ENCODE assay signal across 8 mouse cellular contexts in genomic region chr1:128103520-128104088, GRCm38 (mm10). TPM values are rescaled to one million over a fixed set of nuclear protein-coding genes. Genes with fewer than 3 reads are reported as not detected.
DNase-seq lines count a peak whose midpoint lies in the region; ATAC-seq and TF ChIP-seq lines count a peak whose summit lies in the region.

No protein-coding gene starts in this region.

- H3K36me3 ChIP-seq in kidney, embryonic 14.5 days (ENCODE audit: control insufficient read depth, insufficient read depth, low read length), result no peaks in the 10 kb centered on the region
- no peaks in the 10 kb centered on the region for H3K36me3 ChIP-seq in forebrain, embryonic 11.5 days (ENCODE audit: control insufficient read depth, insufficient read depth, low read length)
- H3K36me3 ChIP-seq in liver, embryonic 12.5 days, result no peaks in the 10 kb centered on the region
- no peaks in the 10 kb centered on the region for H3K36me3 ChIP-seq in stomach, postnatal 0 days (ENCODE audit: control insufficient read depth, insufficient read depth, low read length)

- H3K27me3 ChIP-seq in kidney, embryonic 14.5 days (ENCODE audit: control insufficient read depth, insufficient read depth, low read length), result no peaks in the 10 kb centered on the region
- H3K27me3 ChIP-seq in Patski, result no peaks in the 10 kb centered on the region
- H3K27me3 ChIP-seq in forebrain, embryonic 11.5 days (ENCODE audit: control insufficient read depth, insufficient read depth, low read length), result no peaks in the 10 kb centered on the region
- H3K27me3 ChIP-seq in liver, embryonic 12.5 days (replicated peaks), result no peaks in the 10 kb centered on the region
- no peaks in the 10 kb centered on the region for H3K27me3 ChIP-seq in stomach, postnatal 0 days (ENCODE audit: control insufficient read depth, insufficient read depth, low read length)

- DNase-seq in kidney, postnatal 10 days, result no peak
- DNase-seq in Patski (ENCODE audit: low read depth, low spot score), result no peak
- no peak for DNase-seq in forebrain, embryonic 11.5 days (ENCODE audit: low spot score)
- no peak for DNase-seq in stomach, postnatal 0 days (ENCODE audit: low spot score)
- DNase-seq in cerebellum, postnatal 14 days, result no peak

- CTCF ChIA-PET in Patski (lab: Charles Lee), result no interaction called here

- peak overlapping the region; percentile 95 for H3K4me3 ChIP-seq in kidney, embryonic 14.5 days (ENCODE audit: low read length)
- peak overlapping the region; percentile 89 for H3K4me3 ChIP-seq in forebrain, embryonic 11.5 days (ENCODE audit: low read depth, low read length)
- H3K4me3 ChIP-seq in liver, embryonic 12.5 days, result peak overlapping the region; percentile 96
- peak overlapping the region; percentile 91 for H3K4me3 ChIP-seq in stomach, postnatal 0 days (ENCODE audit: low read depth, low read length)

- TF ChIP-seq CTCF in Patski (IDR thresholded peaks at IDR 0.05), result no peak
- TF ChIP-seq CTCF in stomach, postnatal 0 days (IDR thresholded peaks at IDR 0.05; ENCODE audit: low read depth), result peak; percentile 33; the same call in 1 of the 2 replicates

- POLR2A ChIA-PET in Patski (lab: Charles Lee), result interaction anchor here (0.5 kb wide), 1 partner anchor 27 kb away, joined by 3 read pairs; no protein-coding TSS in a partner anchor

- no peaks in the 10 kb centered on the region for H3K9me3 ChIP-seq in kidney, embryonic 14.5 days (ENCODE audit: control insufficient read depth, low read length)
- H3K9me3 ChIP-seq in forebrain, embryonic 11.5 days (ENCODE audit: control insufficient read depth, low read length), result no peaks in the 10 kb centered on the region
- no peaks in the 10 kb centered on the region for H3K9me3 ChIP-seq in liver, embryonic 12.5 days (replicated peaks)
- no peaks in the 10 kb centered on the region for H3K9me3 ChIP-seq in stomach, postnatal 0 days (ENCODE audit: control insufficient read depth, low read length)

- peak overlapping the region; percentile 71 for H3K4me2 ChIP-seq in kidney, embryonic 14.5 days (replicated peaks; ENCODE audit: low read depth, low read length)
- H3K4me2 ChIP-seq in forebrain, embryonic 11.5 days (ENCODE audit: low read depth, low read length, severe bottlenecking), result peak overlapping the region; percentile 75
- H3K4me2 ChIP-seq in liver, embryonic 12.5 days, result peak overlapping the region; percentile 76
- H3K4me2 ChIP-seq in stomach, postnatal 0 days (replicated peaks; ENCODE audit: low read depth), result peak overlapping the region; percentile 81

- no peak for TF ChIP-seq EP300 in stomach, postnatal 0 days (optimal IDR thresholded peaks at IDR 0.05)

- peak; percentile 67 for ATAC-seq in kidney, embryonic 14.5 days (ENCODE audit: low FRiP score, low TSS enrichment)
- peak; percentile 37 for ATAC-seq in Patski
- peak; percentile 73 for ATAC-seq in forebrain, embryonic 11.5 days (replicated peaks; ENCODE audit: low FRiP score)
- peak; percentile 58 for ATAC-seq in liver, embryonic 12.5 days
- ATAC-seq in stomach, postnatal 0 days (ENCODE audit: low FRiP score, low TSS enrichment), result peak; percentile 54
- no peak for ATAC-seq in inflammation-experienced regulatory T-cells, adult 6 months

- 0% methylated on average over 29 of the region's 47 CpGs for WGBS in kidney, embryonic 14.5 days
- under 1% methylated on average over 44 of the region's 47 CpGs for WGBS in forebrain, embryonic 11.5 days
- under 1% methylated on average over 43 of the region's 47 CpGs for WGBS in liver, embryonic 12.5 days (ENCODE audit: insufficient replicate concordance)
- under 1% methylated on average over 47 of the region's 47 CpGs for WGBS in stomach, postnatal 0 days

- peaks cover 3% of the 10 kb centered on the region; the same call in 1 of the 2 replicates for H3K4me1 ChIP-seq in kidney, embryonic 14.5 days (ENCODE audit: control insufficient read depth, insufficient read depth, low read length)
- no peaks in the 10 kb centered on the region; the same call in 1 of the 2 replicates for H3K4me1 ChIP-seq in forebrain, embryonic 11.5 days (replicated peaks; ENCODE audit: control insufficient read depth, insufficient read depth, low read length)
- H3K4me1 ChIP-seq in liver, embryonic 12.5 days, result peaks cover 54% of the 10 kb centered on the region
- H3K4me1 ChIP-seq in stomach, postnatal 0 days (replicated peaks; ENCODE audit: control insufficient read depth, insufficient read depth), result no peaks in the 10 kb centered on the region

- in situ Hi-C loops in Patski (cut with MboI; ENCODE audit: low pct_unique_long_range_greater_than_20kb), result no loop called here

- peak overlapping the region; percentile 88 for H3K9ac ChIP-seq in kidney, embryonic 14.5 days (ENCODE audit: low read depth, low read length)
- H3K9ac ChIP-seq in forebrain, embryonic 11.5 days (ENCODE audit: low read length), result peak overlapping the region; percentile 86
- peak overlapping the region; percentile 94 for H3K9ac ChIP-seq in liver, embryonic 12.5 days
- H3K9ac ChIP-seq in stomach, postnatal 0 days (ENCODE audit: low read length), result peak overlapping the region; percentile 82

- peak overlapping the region; percentile 90 for H3K27ac ChIP-seq in kidney, embryonic 14.5 days (ENCODE audit: low read depth, low read length)
- peak overlapping the region; percentile 85 for H3K27ac ChIP-seq in forebrain, embryonic 11.5 days (ENCODE audit: low read depth, low read length)
- peak overlapping the region; percentile 95 for H3K27ac ChIP-seq in liver, embryonic 12.5 days
- H3K27ac ChIP-seq in stomach, postnatal 0 days (replicated peaks), result peak overlapping the region; percentile 93

RNA-seq across cellular contexts. Expression of gene R3hdm1, which starts 0.5 kb away (rescaled TPM):
- polyA plus RNA-seq in kidney, embryonic 14.5 days (2014; fragmentation: Nextera tagmentation; extraction: Ambion mirVana), result 69.8 and 89.0 TPM in 2 replicates
- 83.9 TPM for polyA plus RNA-seq in Patski (2021)
- polyA plus RNA-seq in forebrain, embryonic 11.5 days (2014; fragmentation: Nextera tagmentation; extraction: Ambion mirVana), result 102 and 110 TPM in 2 replicates
- 48.3 and 48.7 TPM in 2 replicates for polyA plus RNA-seq in liver, embryonic 12.5 days (2016; fragmentation: Nextera tagmentation; extraction: Ambion mirVana)
- polyA plus RNA-seq in stomach, postnatal 0 days (2015; fragmentation: Nextera tagmentation; extraction: Ambion mirVana), result 23.7 and 29.6 TPM in 2 replicates
- polyA plus RNA-seq in inflammation-experienced regulatory T-cells, adult 6 months (2017; shearing (Covaris generic)), result 100 to 1,000 TPM in 2 of 3 experiments, 10 to 100 TPM in 1; 85.4 to 134 (median 108) TPM

RNA-seq across cellular contexts. Expression of gene Zranb3, which starts 0.8 kb away (rescaled TPM):
- 8.0 and 14.4 TPM in 2 replicates for polyA plus RNA-seq in kidney, embryonic 14.5 days (2014; fragmentation: Nextera tagmentation; extraction: Ambion mirVana)
- polyA plus RNA-seq in Patski (2021), result 13.5 TPM
- 17.7 and 18.7 TPM in 2 replicates for polyA plus RNA-seq in forebrain, embryonic 11.5 days (2014; fragmentation: Nextera tagmentation; extraction: Ambion mirVana)
- 7.0 and 7.5 TPM in 2 replicates for polyA plus RNA-seq in liver, embryonic 12.5 days (2016; fragmentation: Nextera tagmentation; extraction: Ambion mirVana)
- polyA plus RNA-seq in stomach, postnatal 0 days (2015; fragmentation: Nextera tagmentation; extraction: Ambion mirVana), result 1.4 and 1.5 TPM in 2 replicates
- 1 to 10 TPM in 2 of 3 experiments, under 1 TPM in 1; 0.94 to 5.1 (median 1.6) TPM for polyA plus RNA-seq in inflammation-experienced regulatory T-cells, adult 6 months (2017; shearing (Covaris generic))
